Mouse (Mus musculus) limb, embryonic 14.5 days (tissue): ENCODE data around the gene AC124502.3. TPM values are rescaled to one million over a fixed set of nuclear protein-coding genes. Genes with fewer than 3 reads are reported as not detected.

Experiments used
- ATAC-seq: fragments of 200-750 bp; cut with Nextera tagmentation; 2 replicates; pipeline ENCODE4 v1.8.0; 2017; ENCODE audit warnings: low read depth, moderate number of reproducible peaks, moderate TSS enrichment; ENCODE audit not compliant: low FRiP score
- DNase-seq: peaks from one replicate; pipeline ENCODE4 v3.0.0-alpha.2; 2015; ENCODE audit warnings: low spot score
- H3K27ac ChIP-seq: fragments of 300-500 bp; sonication (generic); replicated peaks from 2 replicates; pipeline ENCODE4 v1.5.1; 2014; ENCODE audit warnings: low read depth, mild to moderate bottlenecking, low read length, moderate library complexity, mixed read lengths
- H3K27me3 ChIP-seq: fragments of 300-500 bp; sonication (generic); 2 replicates; pipeline ENCODE4 v1.6.1; 2014; ENCODE audit warnings: low read length, mixed read lengths; ENCODE audit not compliant: control insufficient read depth, insufficient read depth
- H3K36me3 ChIP-seq: fragments of 300-500 bp; sonication (generic); 2 replicates; pipeline ENCODE4 v1.6.1; 2014; ENCODE audit warnings: mild to moderate bottlenecking, low read length, moderate library complexity, mixed read lengths; ENCODE audit not compliant: control insufficient read depth, insufficient read depth
- H3K4me1 ChIP-seq: fragments of 300-500 bp; sonication (generic); 2 replicates; pipeline ENCODE4 v1.6.1; 2014; ENCODE audit warnings: antibody characterized with exemption, low read length, mixed read lengths; ENCODE audit not compliant: control insufficient read depth, insufficient read depth
- H3K4me2 ChIP-seq: fragments of 300-500 bp; sonication (generic); replicated peaks from 2 replicates; pipeline ENCODE4 v1.6.1; 2014; ENCODE audit warnings: low read depth, mild to moderate bottlenecking, low read length, moderate library complexity; ENCODE audit not compliant: severe bottlenecking
- H3K4me3 ChIP-seq: fragments of 300-500 bp; sonication (generic); replicated peaks from 2 replicates; pipeline ENCODE4 v1.5.1; 2014; ENCODE audit warnings: low read length
- H3K9ac ChIP-seq: fragments of 300-500 bp; sonication (generic); 2 replicates; pipeline ENCODE4 v1.6.1; 2014; ENCODE audit warnings: mild to moderate bottlenecking, low read depth, low read length, moderate library complexity; ENCODE audit not compliant: severe bottlenecking
- H3K9me3 ChIP-seq: fragments of 300-500 bp; sonication (generic); 2 replicates; pipeline ENCODE4 v1.6.1; 2016; ENCODE audit warnings: low read length; ENCODE audit not compliant: control insufficient read depth
- POLR2A ChIP-seq: fragments of 200-500 bp; IDR thresholded peaks from 2 replicates; pipeline ENCODE4 v1.8.0; 2012; ENCODE audit warnings: inconsistent platforms, mild to moderate bottlenecking, moderate library complexity, borderline replicate concordance; ENCODE audit not compliant: insufficient read depth, insufficient read length; ENCODE audit errors: extremely low read depth
- WGBS: fragments of 180-500 bp; shearing (Covaris S2); extraction: QIAGEN DNeasy Blood & Tissue Kit; methylation state at CpG from one replicate; pipeline ENCODE4 v1.1.7; 2014; 5-methylcytosine and 5-hydroxymethylcytosine counted together
- polyA plus RNA-seq, 2 experiments: library from polyadenylated mRNA; depleted of rRNA in 1 of 2; stranded (reverse) in 1 of 2; unstranded in 1 of 2; fragments of >200 nt; fragmentation: Nextera tagmentation in 1 of 2; extraction: Ambion mirVana in 1 of 2; gene quantifications; 2 replicates each; pipeline versions ENCODE4 v1.2.1 to v1.2.3; 2012 to 2014

The AC124502.3 gene
- polyA plus RNA-seq, 2 experiments, result 1.7 to 2.5 TPM

GRCm38 (mm10) chr19:5041588-5041987 lies 2.9 kb downstream of the AC124502.3 start:
- DNase-seq (no peak), ATAC-seq (no peak)
- Histone ChIP-seq H3K4me1 (peaks cover 22% of the 10 kb centered on the region), H3K4me2 (peak overlapping the region; percentile 98), H3K9ac (peak overlapping the region; percentile 73), H3K27ac (0 out of 2 replicates have a peak overlapping the region, but pooled peaks have one; percentile 43), H3K27me3 (no peaks in the 10 kb centered on the region), H3K36me3 (peaks cover 3% of the 10 kb centered on the region), H3K9me3 (no peaks in the 10 kb centered on the region), H3K4me3 (peak overlapping the region; percentile 78)
- no peak for TF ChIP-seq POLR2A
- WGBS, result 2% methylated on average over 16 of the region's 16 CpGs

GRCm38 (mm10) chr19:5045531-5045930 lies 6.8 kb downstream of the AC124502.3 start:
- no peak overlapping the region for H3K4me2 ChIP-seq
- WGBS, result 83% methylated on average over 4 of the region's 4 CpGs
- TF ChIP-seq POLR2A, result no peak
- ATAC-seq (no peak), DNase-seq (no peak)
- H3K36me3 ChIP-seq, result peaks cover 35% of the 10 kb centered on the region
- no peak overlapping the region for H3K9ac ChIP-seq
- no peak overlapping the region for H3K27ac ChIP-seq
- H3K27me3 ChIP-seq, result no peaks in the 10 kb centered on the region
- no peak overlapping the region for H3K4me3 ChIP-seq
- H3K4me1 ChIP-seq, result peaks cover 12% of the 10 kb centered on the region
- H3K9me3 ChIP-seq, result no peaks in the 10 kb centered on the region

- H3K4me3 ChIP-seq, result no peak overlapping the region
- no peak overlapping the region for H3K27ac ChIP-seq
- ATAC-seq (no peak), DNase-seq (no peak)
- H3K27me3 ChIP-seq, result peaks cover 22% of the 10 kb centered on the region
- no peak overlapping the region for H3K9ac ChIP-seq
- H3K36me3 ChIP-seq, result peaks cover 35% of the 10 kb centered on the region
- H3K4me1 ChIP-seq, result peaks cover 8% of the 10 kb centered on the region
- H3K4me2 ChIP-seq, result no peak overlapping the region
- no peak for TF ChIP-seq POLR2A
- WGBS, result 87% methylated on average over 14 of the region's 14 CpGs
- H3K9me3 ChIP-seq, result no peaks in the 10 kb centered on the region
Measured at GRCm38 (mm10) chr19:5048138-5049056, 9.7 kb downstream of the AC124502.3 start.

- Histone ChIP-seq H3K4me1 (peaks cover 8% of the 10 kb centered on the region), H3K27me3 (peaks cover 25% of the 10 kb centered on the region), H3K9ac (no peak overlapping the region), H3K27ac (no peak overlapping the region), H3K9me3 (no peaks in the 10 kb centered on the region), H3K36me3 (peaks cover 35% of the 10 kb centered on the region), H3K4me2 (no peak overlapping the region), H3K4me3 (no peak overlapping the region)
- ATAC-seq (no peak), DNase-seq (no peak)
- 74% methylated on average over 6 of the region's 6 CpGs for WGBS
- no peak for TF ChIP-seq POLR2A
Measured at GRCm38 (mm10) chr19:5049325-5049724, 10.6 kb downstream of the AC124502.3 start.

GRCm38 (mm10) chr19:5050047-5050905 lies 11.6 kb downstream of the AC124502.3 start, which contains the start of gene Rin1:
TSS of gene Rin1 (plus strand) at chr19:5050481.
- Histone ChIP-seq H3K27me3 (peaks cover 25% of the 10 kb centered on the region), H3K4me3 (peak within 1 kb of the TSS; percentile 11; the same call in 1 of the 2 replicates), H3K4me2 (peak within 1 kb of the TSS; percentile 31), H3K27ac (no peak within 1 kb of the TSS), H3K36me3 (peaks cover 35% of the 10 kb centered on the region), H3K9me3 (no peaks in the 10 kb centered on the region), H3K4me1 (peaks cover 8% of the 10 kb centered on the region), H3K9ac (no peak within 1 kb of the TSS)
- WGBS, result 19% methylated on average over 11 of the region's 14 CpGs
- no peak for TF ChIP-seq POLR2A
- DNase-seq, result peak; percentile 15
- no peak for ATAC-seq
